Mouse (Mus musculus) bone marrow, adult 2 months (tissue): ENCODE data around the gene Atg4c.

Experiments
- CTCF ChIP-seq: fragments of 200-500 bp; IDR thresholded peaks from 2 replicates; pipeline ENCODE4 v1.5.1; 2011; ENCODE audit warnings: low read length, control low read depth; ENCODE audit not compliant: control insufficient read depth, insufficient read depth
- POLR2A ChIP-seq: fragments of 200-500 bp; IDR thresholded peaks from 2 replicates; pipeline ENCODE4 v1.6.1; 2011; ENCODE audit warnings: low read depth, mild to moderate bottlenecking, control low read depth, low read length, borderline replicate concordance; ENCODE audit not compliant: control insufficient read depth

DNA sequence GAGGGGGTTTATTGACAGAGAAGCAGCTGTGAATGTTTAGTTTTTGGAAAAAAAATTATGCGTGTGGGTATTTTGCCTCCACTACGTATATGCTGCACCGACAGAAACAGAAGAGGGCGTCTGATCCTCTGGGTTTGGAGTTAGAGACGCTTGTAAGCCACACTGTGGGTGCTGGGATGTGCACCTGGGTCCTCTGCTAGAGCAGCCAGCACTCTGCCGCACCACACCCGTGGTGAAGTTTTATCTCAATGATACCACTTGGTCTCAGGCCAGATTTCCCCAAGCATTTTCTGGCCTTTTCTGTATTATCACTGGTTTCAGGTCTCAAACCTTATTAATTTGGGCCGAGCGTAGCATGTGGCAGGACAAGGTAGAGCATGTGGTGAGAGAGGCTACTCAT, 16.4 kb downstream of the Atg4c start:
- TF ChIP-seq POLR2A (no peak), CTCF (no peak)
